Mouse (Mus musculus) ES-E14 (cell line): ENCODE measurements around the gene Setdb2. TPM values are rescaled to one million over a fixed set of nuclear protein-coding genes. Genes with fewer than 3 reads are reported as not detected.

Experiments used
- DNase-seq: peaks from one replicate; pipeline ENCODE4 v3.0.0-alpha.2; 2013; ENCODE audit warnings: low read depth, low spot score
- H3K27ac ChIP-seq: 2 replicates; pipeline ENCODE4 v1.5.1; 2012; ENCODE audit warnings: low read depth, mild to moderate bottlenecking, low read length, moderate library complexity, mixed read lengths; ENCODE audit not compliant: poor library complexity, insufficient read depth, severe bottlenecking
- H3K36me3 ChIP-seq: 2 replicates; pipeline ENCODE4 v1.6.1; 2012; ENCODE audit warnings: mild to moderate bottlenecking, low read length, moderate library complexity, mixed read lengths; ENCODE audit not compliant: control insufficient read depth, poor library complexity, insufficient read depth, severe bottlenecking
- H3K4me1 ChIP-seq, 2 experiments: fragments of 150-350 bp in 1 of 2; sonication (generic) in 1 of 2; 2 replicates each; pipeline ENCODE4 v1.6.1; 2012; ENCODE audit warnings: low read length in 2 of 2, mild to moderate bottlenecking in 1 of 2, mixed read lengths in 1 of 2; ENCODE audit not compliant: control insufficient read depth in 2 of 2, insufficient read depth in 2 of 2, poor library complexity in 1 of 2
- H3K4me3 ChIP-seq, 2 experiments: fragments of 150-350 bp in 1 of 2; sonication (generic) in 1 of 2; 2 replicates each; pipeline ENCODE4 v1.5.1; 2012; ENCODE audit warnings: low read length in 2 of 2, low read depth in 1 of 2, mild to moderate bottlenecking in 1 of 2, mixed read lengths in 1 of 2; ENCODE audit not compliant: insufficient read depth in 1 of 2, poor library complexity in 1 of 2, severe bottlenecking in 1 of 2
- H3K9ac ChIP-seq: 2 replicates; pipeline ENCODE4 v1.6.1; 2012; ENCODE audit warnings: low read depth, mild to moderate bottlenecking, low read length, mixed read lengths; ENCODE audit not compliant: poor library complexity, insufficient read depth, severe bottlenecking
- H3K9me3 ChIP-seq: fragments of 150-350 bp; sonication (generic); 2 replicates; pipeline ENCODE4 v1.6.1; 2012; ENCODE audit warnings: low read depth, mild to moderate bottlenecking, low read length; ENCODE audit not compliant: control insufficient read depth, insufficient read depth
- CHD2 ChIP-seq: IDR thresholded peaks from 2 replicates; pipeline ENCODE4 v1.6.1; 2014; ENCODE audit warnings: mild to moderate bottlenecking, low read depth, low read length, inconsistent platforms
- HCFC1 ChIP-seq: IDR thresholded peaks from 2 replicates; pipeline ENCODE4 v1.6.1; 2012; ENCODE audit warnings: low read length, inconsistent platforms, borderline replicate concordance; ENCODE audit not compliant: insufficient read depth
- MAFK ChIP-seq: IDR thresholded peaks from 2 replicates; pipeline ENCODE4 v1.6.1; 2014; ENCODE audit warnings: mild to moderate bottlenecking, low read depth, low read length, inconsistent platforms; ENCODE audit not compliant: insufficient read depth
- ZC3H11A ChIP-seq: IDR thresholded peaks from 2 replicates; pipeline ENCODE4 v1.6.1; 2012; ENCODE audit warnings: low read depth, mild to moderate bottlenecking, inconsistent platforms, low read length, borderline replicate concordance
- ZNF384 ChIP-seq: IDR thresholded peaks from 2 replicates; pipeline ENCODE4 v1.6.1; 2012; ENCODE audit warnings: low read depth, low read length, inconsistent platforms
- in situ Hi-C, 2 experiments: fragments of 600-800 bp; cut with MboI; formaldehyde crosslinking; loops; one replicate each; pipeline ENCODE4 v1.15.1; 2025; ENCODE audit warnings: low sequenced_read_pairs in 2 of 2, inconsistent platforms in 1 of 2; ENCODE audit not compliant: unreplicated experiment in 2 of 2
- total RNA-seq: library from RNA; depleted of rRNA; stranded (reverse); fragments of 300-350 nt; gene quantifications from 2 replicates; pipeline ENCODE4 v1.2.3, GENCODE M21; 2012; rRNA removed

The Setdb2 gene
- 7.9 and 16.7 TPM in 2 replicates for total RNA-seq

DNA sequence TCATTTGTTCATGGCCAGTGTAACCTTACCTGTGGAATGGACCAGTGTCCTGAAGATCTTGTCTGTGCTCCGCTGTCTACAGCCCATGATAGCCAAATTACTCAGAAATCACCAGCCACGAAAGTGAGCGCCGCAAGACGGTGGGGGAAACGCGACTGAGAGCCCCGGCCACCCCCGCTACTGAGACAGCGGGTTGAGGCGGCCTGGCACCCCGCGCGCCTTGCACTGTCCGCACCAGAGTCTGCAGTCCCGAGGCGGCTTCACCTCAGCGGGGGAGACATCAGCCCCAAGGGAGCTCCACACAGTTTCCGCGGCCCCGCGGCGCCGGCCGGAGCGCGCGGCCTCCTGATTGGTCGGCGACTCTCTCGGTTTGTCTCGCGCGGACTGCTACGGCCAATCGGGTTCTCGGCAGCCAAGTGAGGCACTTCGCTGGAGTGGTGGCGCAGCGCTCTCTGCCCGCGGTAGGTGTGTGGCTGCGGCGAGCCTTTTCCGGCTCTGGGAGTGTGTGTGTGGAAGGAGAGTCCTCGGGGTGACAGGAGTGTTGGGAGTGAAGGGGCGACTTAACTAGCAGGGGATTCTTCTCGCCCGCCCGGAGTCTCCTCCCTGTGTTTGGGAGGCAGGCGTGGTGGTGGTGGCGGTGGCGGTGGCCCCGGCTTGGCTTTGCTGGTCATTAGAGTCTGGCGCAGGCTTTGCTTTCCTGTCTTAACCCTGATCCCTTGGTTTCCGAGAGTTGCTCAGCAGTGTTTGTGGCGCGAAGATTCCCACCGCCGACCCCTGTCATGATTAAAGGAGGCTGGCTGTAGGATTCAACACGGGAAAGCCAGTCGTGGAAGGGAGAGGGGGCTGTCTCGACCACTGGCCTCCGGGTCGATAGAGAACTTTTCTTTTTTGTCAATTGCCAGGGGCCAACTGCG lies at the start of gene Setdb2, which contains the start of gene Cab39l:
Gene Setdb2 (minus strand): TSS at position 327 of the 914 bp plus-strand sequence.
Gene Cab39l (plus strand): TSS at position 415 of the 914 bp plus-strand sequence.
- DNase-seq, result peak; percentile 87
- Histone ChIP-seq H3K4me3 (peak within 1 kb of the TSS; percentile 75 to 95), H3K4me1 (peaks cover 2 to 4% of the 10 kb centered on the region in 2 experiments; a peak in 2 of 4 replicates), H3K36me3 (no peaks in the 10 kb centered on the region; the same call in 1 of the 2 replicates), H3K27ac (peak within 1 kb of the TSS; percentile 33), H3K9me3 (no peaks in the 10 kb centered on the region), H3K9ac (peak within 1 kb of the TSS; percentile 96)
- in situ Hi-C loops, result no loop called here
- peak; percentile 82 for TF ChIP-seq CHD2
- peak; percentile 65 for TF ChIP-seq HCFC1
- no peak for TF ChIP-seq MAFK

DNA sequence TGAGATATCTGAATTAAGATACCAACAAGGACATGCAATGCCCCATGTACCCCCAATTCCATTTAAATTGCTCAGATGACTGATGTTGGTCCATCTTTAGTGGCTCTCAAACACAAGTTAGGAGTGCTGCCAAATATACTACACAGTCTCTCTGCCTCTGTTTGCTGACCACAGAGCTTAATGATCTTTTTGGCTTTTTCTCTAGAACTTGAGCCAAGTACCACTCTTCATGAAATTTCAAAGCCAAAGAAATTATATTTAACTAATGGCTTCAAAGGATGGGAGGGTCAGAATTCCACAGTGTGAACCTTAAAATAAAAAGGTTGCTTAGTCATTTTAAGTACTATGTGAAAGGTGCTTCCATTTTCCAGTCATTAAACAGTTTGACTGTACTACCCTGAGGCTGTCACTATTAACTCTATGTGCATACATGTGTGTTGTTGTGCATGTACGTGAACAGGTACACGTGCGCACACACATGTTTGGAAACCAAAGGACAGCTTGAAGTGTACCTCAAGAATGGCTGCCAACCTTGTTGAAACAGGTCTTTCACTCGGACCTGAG lies 44.6 kb upstream of the Setdb2 start:
- in situ Hi-C loops, result no loop called here
- TF ChIP-seq HCFC1 (no peak), MAFK (no peak), ZC3H11A (no peak), ZNF384 (no peak), CHD2 (no peak)
- DNase-seq, result no peak

DNA sequence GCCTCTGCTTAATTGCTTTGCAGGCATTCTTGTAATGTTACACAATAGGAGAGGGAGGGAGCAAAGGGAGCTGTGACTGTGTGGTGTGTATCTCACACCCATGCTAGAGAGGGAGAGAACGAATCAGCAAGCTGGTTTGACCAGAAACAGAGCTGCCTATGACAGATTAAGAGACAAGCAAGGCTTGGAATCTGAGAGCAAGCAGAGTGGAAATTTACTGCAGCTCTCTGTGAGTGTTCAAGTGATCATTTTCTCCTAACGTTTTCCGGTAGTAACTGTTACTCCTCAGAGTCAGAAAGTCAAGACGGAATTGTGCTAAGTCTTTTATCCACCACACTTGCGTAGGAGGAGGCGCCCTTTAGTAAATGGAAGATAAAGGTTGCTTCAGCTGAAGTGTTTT lies 38.0 kb upstream of the Setdb2 start:
- H3K4me3 ChIP-seq, result no peak overlapping the region
- no peak for DNase-seq
- H3K4me1 ChIP-seq, result no peaks in the 10 kb centered on the region
- no peaks in the 10 kb centered on the region for H3K36me3 ChIP-seq
- H3K9me3 ChIP-seq, result no peaks in the 10 kb centered on the region
- in situ Hi-C loops, result no loop called here
- H3K9ac ChIP-seq, result no peak overlapping the region
- no peak for TF ChIP-seq ZC3H11A
- TF ChIP-seq HCFC1, result no peak
- no peak for TF ChIP-seq ZNF384
- TF ChIP-seq CHD2, result no peak
- no peak for TF ChIP-seq MAFK
- H3K27ac ChIP-seq, result no peak overlapping the region

More for the DNA sequence above, 44.6 kb upstream of the Setdb2 start:
- H3K27ac ChIP-seq, result no peak overlapping the region
- no peaks in the 10 kb centered on the region for H3K9me3 ChIP-seq
- H3K4me1 ChIP-seq, result no peaks in the 10 kb centered on the region
- H3K9ac ChIP-seq, result no peak overlapping the region
- no peak overlapping the region for H3K4me3 ChIP-seq
- H3K36me3 ChIP-seq, result no peaks in the 10 kb centered on the region

- Histone ChIP-seq H3K9me3 (no peaks in the 10 kb centered on the region), H3K27ac (no peak overlapping the region), H3K4me3 (no peak overlapping the region), H3K9ac (no peak overlapping the region), H3K36me3 (no peaks in the 10 kb centered on the region), H3K4me1 (no peaks in the 10 kb centered on the region; a peak in 1 of 4 replicates)
- in situ Hi-C loops, result no loop called here
- TF ChIP-seq HCFC1 (no peak), ZC3H11A (no peak), CHD2 (no peak), MAFK (no peak), ZNF384 (no peak)
- DNase-seq, result no peak
Measured at GRCm38 (mm10) chr14:59470781-59471180, 30.1 kb upstream of the Setdb2 start.
